In the genomic region with DNA sequence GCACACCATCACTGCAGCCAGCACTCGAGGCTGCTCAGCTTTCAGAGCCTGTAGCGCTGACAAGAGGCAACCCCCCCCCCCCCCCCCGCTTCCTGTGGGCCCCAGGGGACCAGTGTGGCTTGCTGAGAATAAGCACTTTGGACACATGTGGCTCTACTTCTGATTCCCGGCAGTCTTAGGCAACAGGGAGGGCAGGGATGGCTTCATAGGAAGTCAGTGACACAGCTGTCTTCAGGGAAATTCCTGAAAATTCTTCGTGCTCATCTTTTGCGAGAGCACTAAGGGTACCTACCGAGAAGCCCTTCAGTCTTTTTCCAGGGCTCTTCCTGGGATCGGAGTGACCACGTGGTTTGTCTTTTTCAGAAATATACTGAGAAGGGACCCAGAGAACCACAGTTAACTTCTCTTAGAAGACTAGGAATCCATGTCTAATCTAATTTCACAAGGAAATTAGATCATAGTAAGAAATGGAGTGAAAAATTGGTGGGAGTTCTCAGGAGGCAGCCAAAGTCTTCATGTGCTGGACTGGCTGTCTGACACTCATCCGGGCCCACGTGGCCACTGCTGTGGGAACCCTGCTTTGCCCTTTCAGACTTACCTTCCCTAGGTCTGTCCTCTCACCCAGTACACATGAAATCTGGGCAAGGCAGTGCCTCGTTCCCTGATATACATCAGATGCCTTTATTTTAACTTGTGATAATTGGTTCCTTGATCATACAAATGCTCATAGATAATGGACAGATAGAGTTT, we compare ENCODE assay signal across 9 mouse cellular contexts. TPM values are rescaled to one million over a fixed set of nuclear protein-coding genes. Genes with fewer than 3 reads are reported as not detected.
DNase-seq lines count a peak whose midpoint lies in the region; ATAC-seq lines count a peak whose summit lies in the region.
"Had no signal": no experiment of that assay in that cellular context is flagged by ENCODE, and none has a peak within 500 bp of the region (broad histone marks: within the 10 kb centered on the region; RNA-seq: fewer than 3 reads in every experiment).

No protein-coding gene starts in this region.

- 0 out of 2 replicates have a peak overlapping the region, but pooled peaks have one; percentile 8 for H3K4me2 ChIP-seq in liver, embryonic 12.5 days

- 0 out of 2 replicates have a peak, but pooled peaks cover 15% of the 10 kb centered on the region for H3K4me1 ChIP-seq in liver, embryonic 12.5 days

- H3K36me3 ChIP-seq in liver, embryonic 12.5 days: no peaks in the 10 kb centered on the region

- WGBS in liver, embryonic 12.5 days (ENCODE audit: insufficient replicate concordance): 30% methylated on average over 12 of the region's 12 CpGs

- ATAC-seq in liver, embryonic 12.5 days: no peak

- peaks cover 37% of the 10 kb centered on the region; the same call in 1 of the 2 replicates for H3K27me3 ChIP-seq in liver, embryonic 12.5 days (replicated peaks)

- no peak overlapping the region for H3K9ac ChIP-seq in liver, embryonic 12.5 days

- H3K9me3 ChIP-seq in liver, embryonic 12.5 days (replicated peaks): no peaks in the 10 kb centered on the region

- H3K27ac ChIP-seq in liver, embryonic 12.5 days: no peak overlapping the region

- no peak overlapping the region for H3K4me3 ChIP-seq in liver, embryonic 12.5 days

- DNase-seq in 3134 (ENCODE audit: extremely low read depth, insufficient read length, low spot score) (peak; percentile 64), A20 (ENCODE audit: low read depth, low spot score) (peak; percentile 88)
- peak; percentile 10 for DNase-seq in forelimb bud, embryonic 11.5 days (ENCODE audit: low read depth, low spot score)
- no peak for DNase-seq in cerebellum, postnatal 36 days
- DNase-seq in cerebellum, adult 9-11 months: no peak
- DNase-seq in lung, postnatal 10 days: no peak
- no peak for DNase-seq in urinary bladder, postnatal 36 days (ENCODE audit: low spot score in 2 of 2)
- DNase-seq: thymus, postnatal 4 days had no signal

RNA-seq across cellular contexts. Expression of a gene that starts 4.4 kb away (rescaled TPM):
- polyA plus RNA-seq in liver, embryonic 12.5 days (2016; fragmentation: Nextera tagmentation; extraction: Ambion mirVana): 5.4 and 5.7 TPM in 2 replicates

RNA-seq across cellular contexts. Expression of a gene that starts 36.8 kb away (rescaled TPM):
- 0.38 and 0.61 TPM in 2 replicates for polyA plus RNA-seq in liver, embryonic 12.5 days (2016; fragmentation: Nextera tagmentation; extraction: Ambion mirVana)

RNA-seq across cellular contexts. Expression of a gene that starts 46.1 kb away (rescaled TPM):
- polyA plus RNA-seq in liver, embryonic 12.5 days (2016; fragmentation: Nextera tagmentation; extraction: Ambion mirVana): 0.19 and 0.30 TPM in 2 replicates

Comparison
In these comparisons a context has a peak if more than half of its experiments do, and no peak if none do; other contexts are left out.
1. DNase-seq: peak in 3134 (single experiment), A20 (single experiment) and forelimb bud, embryonic 11.5 days (single experiment); none in cerebellum, postnatal 36 days (0 of 2), cerebellum, adult 9-11 months (single experiment), lung, postnatal 10 days (single experiment) and urinary bladder, postnatal 36 days (0 of 2).